In the genomic region with DNA sequence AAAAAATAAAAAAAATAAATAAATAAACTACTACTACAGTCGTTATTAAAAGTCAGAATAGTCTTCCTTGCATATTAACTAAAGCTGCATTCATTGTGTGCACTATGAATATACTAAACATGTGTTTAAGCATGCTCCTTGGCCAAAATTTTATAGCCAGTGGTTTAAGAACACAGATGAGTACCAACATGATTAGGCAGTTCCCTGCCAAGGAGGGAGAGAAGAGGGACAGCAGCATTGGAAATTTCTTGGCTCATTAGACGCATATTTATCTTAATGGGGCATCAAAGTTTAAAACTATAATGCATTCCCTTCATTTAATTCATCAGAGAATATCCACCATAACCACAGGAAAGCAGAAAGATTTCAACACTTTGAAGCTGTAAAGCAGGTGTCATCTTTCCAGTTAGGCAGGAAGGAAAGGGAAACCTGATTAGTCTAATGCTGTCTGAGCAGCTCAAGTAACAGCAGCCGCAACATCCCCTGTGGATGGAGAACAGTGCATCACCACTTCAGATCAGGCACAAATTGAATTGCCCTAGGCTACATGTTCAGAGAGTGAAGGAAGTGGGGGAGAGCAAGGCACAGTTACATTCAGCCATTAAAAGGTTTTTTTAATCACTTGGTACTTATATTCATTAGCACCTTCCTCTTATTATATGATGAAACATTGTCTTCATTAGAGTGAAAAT, we compare ENCODE assay signal across 11 mouse cellular contexts.
A peak's percentile ranks its signal among the peaks of the same experiment; 100 is the strongest.
DNase-seq lines count a peak whose midpoint lies in the region; ATAC-seq and TF ChIP-seq lines count a peak whose summit lies in the region.
"Had no signal": no experiment of that assay in that cellular context is flagged by ENCODE, and none has a peak within 500 bp of the region (broad histone marks: within the 10 kb centered on the region; RNA-seq: fewer than 3 reads in every experiment).

No protein-coding gene starts in this region.

- 59% methylated on average over 3 of the region's 3 CpGs for WGBS in neural tube, embryonic 12.5 days
- 45% methylated on average over 3 of the region's 3 CpGs for WGBS in forebrain, embryonic 14.5 days
- 53% methylated on average over 3 of the region's 3 CpGs for WGBS in hindbrain, postnatal 0 days
- WGBS in liver, embryonic 11.5 days = 70% methylated on average over 3 of the region's 3 CpGs

- DNase-seq in neural tube, embryonic 10.5 days (ENCODE audit: extremely low spot score, low spot score) = no peak
- peak; percentile 55 for DNase-seq in forebrain, embryonic 14.5 days (ENCODE audit: low spot score)
- peak; percentile 50 for DNase-seq in hindbrain, postnatal 0 days (ENCODE audit: low spot score)
- DNase-seq in retina, postnatal 1 day = peak; percentile 45
- no peak for DNase-seq in yolk sac, embryonic 10.5 days (ENCODE audit: low spot score)
- no peak for DNase-seq in adrenal gland, postnatal 10 days
- no peak for DNase-seq in liver, embryonic 11.5 days (ENCODE audit: low spot score)
- DNase-seq: kidney, postnatal 10 days; thymus, postnatal 25 days had no signal

- H3K36me3 ChIP-seq in neural tube, embryonic 12.5 days = no peaks in the 10 kb centered on the region
- no peaks in the 10 kb centered on the region for H3K36me3 ChIP-seq in forebrain, embryonic 14.5 days (ENCODE audit: control insufficient read depth, insufficient read depth, low read length)
- H3K36me3 ChIP-seq in hindbrain, postnatal 0 days (ENCODE audit: insufficient read depth, low read length) = no peaks in the 10 kb centered on the region
- H3K36me3 ChIP-seq in liver, embryonic 11.5 days (ENCODE audit: control insufficient read depth, insufficient read depth, low read length) = no peaks in the 10 kb centered on the region
- H3K36me3 ChIP-seq: liver, embryonic 15.5 days had no signal

- no peak overlapping the region for H3K9ac ChIP-seq in neural tube, embryonic 12.5 days
- H3K9ac ChIP-seq in forebrain, embryonic 14.5 days (ENCODE audit: low read length) = no peak overlapping the region
- no peak overlapping the region for H3K9ac ChIP-seq in hindbrain, postnatal 0 days (replicated peaks; ENCODE audit: low read length)
- H3K9ac ChIP-seq in liver, embryonic 11.5 days (ENCODE audit: low read depth, low read length) = no peak overlapping the region
- H3K9ac ChIP-seq: liver, embryonic 15.5 days had no signal

- no peaks in the 10 kb centered on the region for H3K27me3 ChIP-seq in neural tube, embryonic 12.5 days (replicated peaks)
- H3K27me3 ChIP-seq in forebrain, embryonic 14.5 days (replicated peaks; ENCODE audit: control insufficient read depth, insufficient read depth, low read length) = no peaks in the 10 kb centered on the region
- no peaks in the 10 kb centered on the region for H3K27me3 ChIP-seq in hindbrain, postnatal 0 days (ENCODE audit: insufficient read depth, low read length)
- H3K27me3 ChIP-seq in liver, embryonic 11.5 days (replicated peaks; ENCODE audit: control insufficient read depth, insufficient read depth, low read length) = no peaks in the 10 kb centered on the region
- H3K27me3 ChIP-seq: liver, embryonic 15.5 days had no signal

- TF ChIP-seq CTCF in hindbrain, postnatal 0 days (IDR thresholded peaks at IDR 0.05; ENCODE audit: low read depth) = no peak

- no peak overlapping the region for H3K4me2 ChIP-seq in neural tube, embryonic 12.5 days (replicated peaks)
- H3K4me2 ChIP-seq in forebrain, embryonic 14.5 days (ENCODE audit: low read length) = no peak overlapping the region
- no peak overlapping the region for H3K4me2 ChIP-seq in hindbrain, postnatal 0 days (ENCODE audit: low read depth, low read length)
- no peak overlapping the region for H3K4me2 ChIP-seq in liver, embryonic 11.5 days
- H3K4me2 ChIP-seq: liver, embryonic 15.5 days had no signal

- no peak overlapping the region for H3K4me3 ChIP-seq in neural tube, embryonic 12.5 days
- no peak overlapping the region for H3K4me3 ChIP-seq in forebrain, embryonic 14.5 days (ENCODE audit: low read depth, low read length)
- no peak overlapping the region for H3K4me3 ChIP-seq in hindbrain, postnatal 0 days (ENCODE audit: low read length)
- H3K4me3 ChIP-seq in liver, embryonic 11.5 days (ENCODE audit: low read depth, low read length) = no peak overlapping the region
- H3K4me3 ChIP-seq: liver, embryonic 15.5 days had no signal

- H3K9me3 ChIP-seq in neural tube, embryonic 12.5 days = no peaks in the 10 kb centered on the region
- H3K9me3 ChIP-seq in forebrain, embryonic 14.5 days (replicated peaks; ENCODE audit: control insufficient read depth, low read length) = no peaks in the 10 kb centered on the region
- H3K9me3 ChIP-seq in hindbrain, postnatal 0 days (ENCODE audit: low read length) = no peaks in the 10 kb centered on the region
- no peaks in the 10 kb centered on the region for H3K9me3 ChIP-seq in liver, embryonic 11.5 days (ENCODE audit: control insufficient read depth, low read length)
- H3K9me3 ChIP-seq: liver, embryonic 15.5 days had no signal

- no peak overlapping the region for H3K27ac ChIP-seq in neural tube, embryonic 12.5 days
- H3K27ac ChIP-seq in forebrain, embryonic 14.5 days (ENCODE audit: low read depth, low read length) = no peak overlapping the region
- no peak overlapping the region for H3K27ac ChIP-seq in hindbrain, postnatal 0 days
- H3K27ac ChIP-seq in liver, embryonic 11.5 days (ENCODE audit: low read depth, low read length) = no peak overlapping the region
- H3K27ac ChIP-seq: liver, embryonic 15.5 days had no signal

- ATAC-seq in neural tube, embryonic 12.5 days (ENCODE audit: low FRiP score, low read depth) = peak; percentile 63; the same call in 1 of the 2 replicates
- ATAC-seq in forebrain, embryonic 14.5 days = peak; percentile 62; the same call in 1 of the 2 replicates
- peak; percentile 63 for ATAC-seq in hindbrain, postnatal 0 days
- ATAC-seq in liver, embryonic 11.5 days (replicated peaks; ENCODE audit: low FRiP score) = no peak

- H3K4me1 ChIP-seq in neural tube, embryonic 12.5 days = no peaks in the 10 kb centered on the region
- no peaks in the 10 kb centered on the region for H3K4me1 ChIP-seq in forebrain, embryonic 14.5 days (ENCODE audit: control insufficient read depth, insufficient read depth, low read length)
- H3K4me1 ChIP-seq in hindbrain, postnatal 0 days (ENCODE audit: insufficient read depth, low read length) = no peaks in the 10 kb centered on the region
- no peaks in the 10 kb centered on the region for H3K4me1 ChIP-seq in liver, embryonic 11.5 days (replicated peaks; ENCODE audit: control insufficient read depth, insufficient read depth, low read length)
- H3K4me1 ChIP-seq: liver, embryonic 15.5 days had no signal

Comparison
In these comparisons a context has a peak if more than half of its experiments do, and no peak if none do; other contexts are left out.
1. DNase-seq: peak in forebrain, embryonic 14.5 days (single experiment), hindbrain, postnatal 0 days (single experiment) and retina, postnatal 1 day (single experiment); none in neural tube, embryonic 10.5 days (single experiment), yolk sac, embryonic 10.5 days (single experiment), adrenal gland, postnatal 10 days (single experiment) and liver, embryonic 11.5 days (single experiment).